Mouse (Mus musculus): ENCODE results near the gene Trpc4ap. TPM values are rescaled to one million over a fixed set of nuclear protein-coding genes. Genes with fewer than 3 reads are reported as not detected.

The Trpc4ap gene
- polyA plus RNA-seq, 1 experiment from 2014 or later = 120 TPM

GRCm38 (mm10) chr2:155655759-155656372 is 36.3 kb downstream of the Trpc4ap start:
- ATAC-seq = no peak
- in situ Hi-C loops (cut with MboI; ENCODE audit: low pct_unique_long_range_greater_than_20kb) = no loop called here

GRCm38 (mm10) chr2:155652618-155653017 is 39.6 kb downstream of the Trpc4ap start:
- H3K27me3 ChIP-seq = no peaks in the 10 kb centered on the region
- DNase-seq (ENCODE audit: low read depth, low spot score) (no peak), ATAC-seq (no peak)
- ChIA-PET CTCF (no interaction called here), POLR2A (no interaction called here)
- in situ Hi-C loops (cut with MboI; ENCODE audit: low pct_unique_long_range_greater_than_20kb) = no loop called here
- no peak for TF ChIP-seq CTCF (IDR thresholded peaks at IDR 0.05)

More at GRCm38 (mm10) chr2:155655759-155656372, 36.3 kb downstream of the Trpc4ap start:
- no peaks in the 10 kb centered on the region for H3K27me3 ChIP-seq
- CTCF ChIA-PET = interaction anchor here (1.1 kb wide), 1 partner anchor 9 kb away, joined by 4 read pairs; no protein-coding TSS in a partner anchor
- POLR2A ChIA-PET = no interaction called here
- no peak for TF ChIP-seq CTCF (IDR thresholded peaks at IDR 0.05)
- DNase-seq (ENCODE audit: low read depth, low spot score) = no peak

GRCm38 (mm10) chr2:155645746-155646145 is 46.4 kb downstream of the Trpc4ap start:
- DNase-seq (ENCODE audit: low read depth, low spot score) (no peak), ATAC-seq (no peak)
- no peak for TF ChIP-seq CTCF (IDR thresholded peaks at IDR 0.05)
- in situ Hi-C loops (cut with MboI; ENCODE audit: low pct_unique_long_range_greater_than_20kb) = no loop called here
- H3K27me3 ChIP-seq = no peaks in the 10 kb centered on the region
- CTCF ChIA-PET = no interaction called here
- POLR2A ChIA-PET = no interaction called here

GRCm38 (mm10) chr2:155641540-155642472 is 50.4 kb downstream of the Trpc4ap start:
- ChIA-PET POLR2A (interaction anchor here (0.6 kb wide), 2 partner anchors 90 to 1047 kb away, joined by 3 read pairs; no protein-coding TSS in a partner anchor), CTCF (interaction anchor here (1.1 to 2.0 kb wide), 2 partner anchors 9 to 10 kb away, joined by 3 to 5 read pairs; no protein-coding TSS in a partner anchor)
- in situ Hi-C loops (cut with MboI; ENCODE audit: low pct_unique_long_range_greater_than_20kb) = no loop called here
- TF ChIP-seq CTCF (IDR thresholded peaks at IDR 0.05) = no peak
- H3K27me3 ChIP-seq = no peaks in the 10 kb centered on the region
- DNase-seq (ENCODE audit: low read depth, low spot score) (no peak), ATAC-seq (no peak)

GRCm38 (mm10) chr2:155640656-155641055 is 51.5 kb downstream of the Trpc4ap start:
- POLR2A ChIA-PET = interaction anchor here (0.6 kb wide), 1 partner anchor 1046 kb away, joined by 3 read pairs; no protein-coding TSS in a partner anchor
- DNase-seq (ENCODE audit: low read depth, low spot score) (no peak), ATAC-seq (no peak)
- in situ Hi-C loops (cut with MboI; ENCODE audit: low pct_unique_long_range_greater_than_20kb) = no loop called here
- CTCF ChIA-PET = interaction anchor here (0.9 to 2.0 kb wide), 2 partner anchors 9 to 32 kb away, joined by 3 to 5 read pairs; no protein-coding TSS in a partner anchor
- no peaks in the 10 kb centered on the region for H3K27me3 ChIP-seq
- no peak for TF ChIP-seq CTCF (IDR thresholded peaks at IDR 0.05)

GRCm38 (mm10) chr2:155637411-155637810 is 54.8 kb downstream of the Trpc4ap start:
- in situ Hi-C loops (cut with MboI; ENCODE audit: low pct_unique_long_range_greater_than_20kb) = no loop called here
- ChIA-PET CTCF (no interaction called here), POLR2A (no interaction called here)
- no peak for DNase-seq (ENCODE audit: low read depth, low spot score)
- H3K27me3 ChIP-seq = no peaks in the 10 kb centered on the region
- no peak for TF ChIP-seq CTCF (IDR thresholded peaks at IDR 0.05)
- ATAC-seq = no peak

GRCm38 (mm10) chr2:155636881-155637280 is 55.3 kb downstream of the Trpc4ap start:
- ATAC-seq (no peak), DNase-seq (ENCODE audit: low read depth, low spot score) (no peak)
- ChIA-PET CTCF (interaction anchor here (0.6 kb wide), 1 partner anchor 9 kb away, joined by 3 read pairs; no protein-coding TSS in a partner anchor), POLR2A (no interaction called here)
- in situ Hi-C loops (cut with MboI; ENCODE audit: low pct_unique_long_range_greater_than_20kb) = no loop called here
- TF ChIP-seq CTCF (IDR thresholded peaks at IDR 0.05) = no peak
- no peaks in the 10 kb centered on the region for H3K27me3 ChIP-seq

GRCm38 (mm10) chr2:155635961-155636360 is 56.2 kb downstream of the Trpc4ap start:
- H3K27me3 ChIP-seq = no peaks in the 10 kb centered on the region
- ChIA-PET CTCF (no interaction called here), POLR2A (no interaction called here)
- ATAC-seq (no peak), DNase-seq (ENCODE audit: low read depth, low spot score) (no peak)
- in situ Hi-C loops (cut with MboI; ENCODE audit: low pct_unique_long_range_greater_than_20kb) = no loop called here
- no peak for TF ChIP-seq CTCF (IDR thresholded peaks at IDR 0.05)

- no peak for ATAC-seq
- ChIA-PET CTCF (interaction anchor here (0.9 to 2.0 kb wide), 3 partner anchors 8 to 121 kb away, joined by 3 to 5 read pairs (median 5); no protein-coding TSS in a partner anchor), POLR2A (no interaction called here)
- H3K27me3 ChIP-seq = no peaks in the 10 kb centered on the region
- no peak for TF ChIP-seq CTCF (IDR thresholded peaks at IDR 0.05)
- DNase-seq (ENCODE audit: low read depth, low spot score) = no peak
- in situ Hi-C loops (cut with MboI; ENCODE audit: low pct_unique_long_range_greater_than_20kb) = no loop called here
Observed at GRCm38 (mm10) chr2:155634562-155634961, 57.6 kb downstream of the Trpc4ap start.

GRCm38 (mm10) chr2:155633731-155634130 is 58.5 kb downstream of the Trpc4ap start:
- in situ Hi-C loops (cut with MboI; ENCODE audit: low pct_unique_long_range_greater_than_20kb) = no loop called here
- DNase-seq (ENCODE audit: low read depth, low spot score) (no peak), ATAC-seq (no peak)
- CTCF ChIA-PET = interaction anchor here (0.9 to 2.0 kb wide), 2 partner anchors 30 to 122 kb away, joined by 3 to 5 read pairs; no protein-coding TSS in a partner anchor
- no peak for TF ChIP-seq CTCF (IDR thresholded peaks at IDR 0.05)
- H3K27me3 ChIP-seq = no peaks in the 10 kb centered on the region
- POLR2A ChIA-PET = no interaction called here

- POLR2A ChIA-PET = no interaction called here
- CTCF ChIA-PET = no interaction called here
- ATAC-seq (no peak), DNase-seq (ENCODE audit: low read depth, low spot score) (no peak)
- in situ Hi-C loops (cut with MboI; ENCODE audit: low pct_unique_long_range_greater_than_20kb) = no loop called here
- TF ChIP-seq CTCF (IDR thresholded peaks at IDR 0.05) = no peak
- H3K27me3 ChIP-seq = no peaks in the 10 kb centered on the region
Observed at GRCm38 (mm10) chr2:155633121-155633520, 59.1 kb downstream of the Trpc4ap start.

Data from Patski (cell line).